Mouse (Mus musculus) hindbrain, embryonic 15.5 days (tissue): ENCODE data around the gene Tmprss11c. TPM values are rescaled to one million over a fixed set of nuclear protein-coding genes. Genes with fewer than 3 reads are reported as not detected.
A peak's percentile ranks its signal among the peaks of the same experiment; 100 is the strongest.
"Not testable (repeated sequence)": the region's sequence is repeated elsewhere in the genome, so short reads cannot be mapped to it uniquely, and the experiment has no call there.

ENCODE experiments used
- ATAC-seq: fragments of 200-750 bp; cut with Nextera tagmentation; 2 replicates; pipeline ENCODE4 v1.8.0; 2017; ENCODE audit warnings: low read depth, moderate number of reproducible peaks, moderate TSS enrichment; ENCODE audit not compliant: low FRiP score
- H3K27ac ChIP-seq: fragments of 300-500 bp; sonication (generic); replicated peaks from 2 replicates; pipeline ENCODE4 v1.5.1; 2015; ENCODE audit warnings: mild to moderate bottlenecking, inconsistent platforms
- H3K27me3 ChIP-seq: fragments of 300-500 bp; sonication (generic); 2 replicates; pipeline ENCODE4 v1.6.1; 2015; ENCODE audit warnings: control low read depth, inconsistent platforms
- H3K36me3 ChIP-seq: fragments of 300-500 bp; sonication (generic); 2 replicates; pipeline ENCODE4 v1.6.1; 2015; ENCODE audit warnings: control low read depth, inconsistent platforms
- H3K4me1 ChIP-seq: fragments of 300-500 bp; sonication (generic); replicated peaks from 2 replicates; pipeline ENCODE4 v1.6.1; 2015; ENCODE audit warnings: control low read depth, inconsistent platforms
- H3K4me2 ChIP-seq: fragments of 300-500 bp; sonication (generic); 2 replicates; pipeline ENCODE4 v1.6.1; 2015; ENCODE audit warnings: moderate library complexity, mild to moderate bottlenecking, inconsistent platforms
- H3K4me3 ChIP-seq: fragments of 300-500 bp; sonication (generic); 2 replicates; pipeline ENCODE4 v1.5.1; 2015; ENCODE audit warnings: mild to moderate bottlenecking, inconsistent platforms
- H3K9ac ChIP-seq: fragments of 300-500 bp; sonication (generic); 2 replicates; pipeline ENCODE4 v1.6.1; 2015; ENCODE audit warnings: inconsistent platforms
- H3K9me3 ChIP-seq: fragments of 300-500 bp; sonication (generic); 2 replicates; pipeline ENCODE4 v1.6.1; 2016; ENCODE audit warnings: control low read depth, inconsistent platforms
- WGBS: fragments of 180-500 bp; shearing (Covaris S2); methylation state at CpG from one replicate; pipeline ENCODE4 v1.1.7; 2015; 5-methylcytosine and 5-hydroxymethylcytosine counted together
- polyA plus RNA-seq: library from polyadenylated mRNA; unstranded; fragments of >200 nt; fragmentation: Nextera tagmentation; extraction: Ambion mirVana; gene quantifications from 2 replicates; pipeline ENCODE4 v1.2.1, GENCODE M21; 2015

The Tmprss11c gene
- not detected in 2 replicates for polyA plus RNA-seq

- H3K9ac ChIP-seq = no peak within 1 kb of the TSS
- H3K27ac ChIP-seq = no peak within 1 kb of the TSS
- no peaks in the 10 kb centered on the region for H3K9me3 ChIP-seq
- no peaks in the 10 kb centered on the region for H3K27me3 ChIP-seq
- H3K4me1 ChIP-seq = no peaks in the 10 kb centered on the region
- H3K36me3 ChIP-seq = no peaks in the 10 kb centered on the region
- 86% methylated on average over 4 of the region's 4 CpGs for WGBS
- no peak within 1 kb of the TSS for H3K4me3 ChIP-seq
- ATAC-seq = no peak
- H3K4me2 ChIP-seq = no peak within 1 kb of the TSS
Observed at GRCm38 (mm10) chr5:86289208-86289607, at the start of gene Tmprss11c. Gene Tmprss11c (minus strand): TSS chr5:86289308.

- H3K4me1 ChIP-seq, H3K36me3 ChIP-seq, H3K27me3 ChIP-seq, H3K9me3 ChIP-seq: not testable (repeated sequence)
- H3K9ac ChIP-seq = peak overlapping the region; percentile 42
- 49% methylated on average over 30 of the region's 30 CpGs for WGBS
- 0 out of 2 replicates have a peak overlapping the region, but pooled peaks have one; percentile 51 for H3K27ac ChIP-seq
- H3K4me2 ChIP-seq = peak overlapping the region; percentile 51
- peak; percentile 84 for ATAC-seq
- H3K4me3 ChIP-seq = peak overlapping the region; percentile 44
Observed at GRCm38 (mm10) chr5:86318018-86318956, 29.2 kb upstream of the Tmprss11c start.

GRCm38 (mm10) chr5:86306116-86306515, 17.0 kb upstream of the Tmprss11c start:
- H3K4me3 ChIP-seq = no peak overlapping the region
- H3K27ac ChIP-seq = no peak overlapping the region
- H3K4me1 ChIP-seq = no peaks in the 10 kb centered on the region
- no peak overlapping the region for H3K9ac ChIP-seq
- WGBS = 81% methylated on average over 5 of the region's 5 CpGs
- H3K27me3 ChIP-seq = no peaks in the 10 kb centered on the region
- no peaks in the 10 kb centered on the region for H3K36me3 ChIP-seq
- no peaks in the 10 kb centered on the region for H3K9me3 ChIP-seq
- no peak for ATAC-seq
- H3K4me2 ChIP-seq = no peak overlapping the region

GRCm38 (mm10) chr5:86303877-86304276, 14.8 kb upstream of the Tmprss11c start:
- no peaks in the 10 kb centered on the region for H3K9me3 ChIP-seq
- 83% methylated on average over 8 of the region's 8 CpGs for WGBS
- H3K27me3 ChIP-seq = no peaks in the 10 kb centered on the region
- no peaks in the 10 kb centered on the region for H3K4me1 ChIP-seq
- no peaks in the 10 kb centered on the region for H3K36me3 ChIP-seq
- H3K9ac ChIP-seq = no peak overlapping the region
- H3K27ac ChIP-seq = no peak overlapping the region
- no peak for ATAC-seq
- H3K4me2 ChIP-seq = no peak overlapping the region
- H3K4me3 ChIP-seq = no peak overlapping the region

GRCm38 (mm10) chr5:86246559-86246958, 42.5 kb downstream of the Tmprss11c start:
- no peaks in the 10 kb centered on the region for H3K27me3 ChIP-seq
- H3K4me3 ChIP-seq = no peak overlapping the region
- no peaks in the 10 kb centered on the region for H3K9me3 ChIP-seq
- no peaks in the 10 kb centered on the region for H3K4me1 ChIP-seq
- H3K9ac ChIP-seq = no peak overlapping the region
- 94% methylated on average over 11 of the region's 11 CpGs for WGBS
- no peak for ATAC-seq
- H3K27ac ChIP-seq = no peak overlapping the region
- H3K36me3 ChIP-seq = no peaks in the 10 kb centered on the region
- no peak overlapping the region for H3K4me2 ChIP-seq

- Histone ChIP-seq H3K9me3 (no peaks in the 10 kb centered on the region), H3K27ac (no peak overlapping the region), H3K4me3 (no peak overlapping the region), H3K27me3 (no peaks in the 10 kb centered on the region), H3K4me1 (no peaks in the 10 kb centered on the region), H3K9ac (no peak overlapping the region), H3K36me3 (no peaks in the 10 kb centered on the region), H3K4me2 (no peak overlapping the region)
- 61% methylated on average over 1 of the region's 1 CpGs for WGBS
- no peak for ATAC-seq
Observed at GRCm38 (mm10) chr5:86244880-86245279, 44.2 kb downstream of the Tmprss11c start.

- no peak overlapping the region for H3K27ac ChIP-seq
- H3K36me3 ChIP-seq = no peaks in the 10 kb centered on the region
- no peak for ATAC-seq
- H3K4me2 ChIP-seq = no peak overlapping the region
- 88% methylated on average over 3 of the region's 3 CpGs for WGBS
- H3K27me3 ChIP-seq = no peaks in the 10 kb centered on the region
- no peak overlapping the region for H3K4me3 ChIP-seq
- H3K9me3 ChIP-seq = no peaks in the 10 kb centered on the region
- H3K9ac ChIP-seq = no peak overlapping the region
- H3K4me1 ChIP-seq = no peaks in the 10 kb centered on the region
Observed at GRCm38 (mm10) chr5:86244275-86244674, 44.8 kb downstream of the Tmprss11c start.

GRCm38 (mm10) chr5:86227156-86227853, 61.8 kb downstream of the Tmprss11c start:
- Histone ChIP-seq H3K9me3 (no peaks in the 10 kb centered on the region), H3K4me2 (no peak overlapping the region), H3K4me1 (no peaks in the 10 kb centered on the region), H3K27ac (no peak overlapping the region), H3K9ac (no peak overlapping the region), H3K36me3 (no peaks in the 10 kb centered on the region), H3K4me3 (no peak overlapping the region), H3K27me3 (no peaks in the 10 kb centered on the region)
- ATAC-seq = no peak
- WGBS = 82% methylated on average over 5 of the region's 5 CpGs

GRCm38 (mm10) chr5:86197801-86198200, 91.3 kb downstream of the Tmprss11c start, which contains the start of gene Gnrhr:
Gene Gnrhr (minus strand): TSS chr5:86197901.
- H3K9me3 ChIP-seq = no peaks in the 10 kb centered on the region
- no peaks in the 10 kb centered on the region for H3K27me3 ChIP-seq
- no peak within 1 kb of the TSS for H3K9ac ChIP-seq
- H3K4me1 ChIP-seq = no peaks in the 10 kb centered on the region
- H3K4me3 ChIP-seq = no peak within 1 kb of the TSS
- H3K27ac ChIP-seq = no peak within 1 kb of the TSS
- no peak within 1 kb of the TSS for H3K4me2 ChIP-seq
- H3K36me3 ChIP-seq = no peaks in the 10 kb centered on the region
- 92% methylated on average over 10 of the region's 10 CpGs for WGBS
- no peak for ATAC-seq

- WGBS = 19% methylated on average over 4 of the region's 4 CpGs
- Histone ChIP-seq H3K9me3 (no peaks in the 10 kb centered on the region), H3K4me3 (no peak overlapping the region), H3K4me2 (no peak overlapping the region), H3K36me3 (no peaks in the 10 kb centered on the region), H3K4me1 (no peaks in the 10 kb centered on the region), H3K27me3 (no peaks in the 10 kb centered on the region), H3K9ac (no peak overlapping the region), H3K27ac (no peak overlapping the region)
- ATAC-seq = no peak
Observed at GRCm38 (mm10) chr5:86191356-86191755, 97.8 kb downstream of the Tmprss11c start.

- Histone ChIP-seq H3K36me3 (no peaks in the 10 kb centered on the region), H3K27me3 (no peaks in the 10 kb centered on the region), H3K9ac (no peak overlapping the region), H3K4me3 (no peak overlapping the region), H3K4me2 (no peak overlapping the region), H3K9me3 (no peaks in the 10 kb centered on the region), H3K4me1 (no peaks in the 10 kb centered on the region), H3K27ac (no peak overlapping the region)
- WGBS = 22% methylated on average over 5 of the region's 5 CpGs
- ATAC-seq = no peak
Observed at GRCm38 (mm10) chr5:86190770-86191169, 98.3 kb downstream of the Tmprss11c start.

- ATAC-seq = no peak
- Histone ChIP-seq H3K4me1 (no peaks in the 10 kb centered on the region), H3K27ac (no peak overlapping the region), H3K36me3 (no peaks in the 10 kb centered on the region), H3K4me2 (no peak overlapping the region), H3K9ac (no peak overlapping the region), H3K9me3 (no peaks in the 10 kb centered on the region), H3K27me3 (no peaks in the 10 kb centered on the region), H3K4me3 (no peak overlapping the region)
- 34% methylated on average over 15 of the region's 15 CpGs for WGBS
Observed at GRCm38 (mm10) chr5:86190290-86190689, 98.8 kb downstream of the Tmprss11c start.
